Mouse (Mus musculus) lung, adult 2 months (tissue): ENCODE results near the gene Fbxl19.

Experiments used
- CTCF ChIP-seq: fragments of 200-500 bp; IDR thresholded peaks from 2 replicates; pipeline ENCODE4 v1.5.1; 2011; ENCODE audit warnings: mild to moderate bottlenecking, low read length, control low read depth; ENCODE audit not compliant: insufficient read depth
- POLR2A ChIP-seq: fragments of 200-500 bp; IDR thresholded peaks from 2 replicates; pipeline ENCODE4 v1.6.1; 2011; ENCODE audit warnings: low read depth, mild to moderate bottlenecking, control low read depth, low read length, borderline replicate concordance; ENCODE audit errors: extremely low read depth

DNA sequence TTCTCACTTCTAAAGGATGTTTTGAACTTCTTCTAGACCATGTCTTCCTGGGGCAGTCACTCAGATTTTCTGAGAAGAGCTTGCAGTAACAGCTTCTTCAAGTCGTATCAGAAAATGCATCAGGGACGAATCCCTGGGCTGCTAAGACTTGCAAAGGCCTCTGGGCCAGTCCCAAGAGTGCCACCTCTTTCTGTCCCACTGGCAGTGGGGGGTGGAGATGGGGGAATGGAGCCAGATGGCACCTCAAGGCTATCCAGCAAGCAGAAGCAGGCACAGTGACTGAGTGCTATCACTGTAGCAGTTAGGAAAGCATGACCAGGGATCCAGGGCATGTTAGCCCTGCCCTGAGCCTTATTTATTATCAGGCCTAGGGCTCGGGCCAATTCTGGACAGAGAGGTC, 67.9 kb downstream of the Fbxl19 start:
- TF ChIP-seq CTCF (no peak), POLR2A (no peak)
